Mouse (Mus musculus) left cerebral cortex, adult 18-20 months (tissue): ENCODE results near the gene Fsip1. TPM values are rescaled to one million over a fixed set of nuclear protein-coding genes. Genes with fewer than 3 reads are reported as not detected.
A peak's percentile ranks its signal among the peaks of the same experiment; 100 is the strongest.

Experiments used
- DNase-seq, 2 experiments: peaks; one replicate each; pipeline ENCODE4 v3.0.0; 2021 to 2022; ENCODE audit warnings: low spot score in 2 of 2, mixed read lengths in 1 of 2
- total RNA-seq, 2 experiments: library from RNA; stranded (reverse); gene quantifications; 2 replicates each; pipeline ENCODE4 v1.2.3; 2021

Gene Fsip1
- total RNA-seq, 2 experiments from 2014 or later: 0.40 to 0.65 TPM

- no peak for DNase-seq
Measured at GRCm38 (mm10) chr2:118257094-118257493, 328 bp upstream of the Fsip1 start.

- DNase-seq: no peak
Measured at GRCm38 (mm10) chr2:118254516-118254915, 2.2 kb downstream of the Fsip1 start.

GRCm38 (mm10) chr2:118248966-118249365 lies 7.8 kb downstream of the Fsip1 start:
- no peak for DNase-seq

GRCm38 (mm10) chr2:118248016-118248415 lies 8.8 kb downstream of the Fsip1 start:
- DNase-seq: no peak

GRCm38 (mm10) chr2:118245914-118246313 lies 10.9 kb downstream of the Fsip1 start:
- peak; percentile 66 to 87 for DNase-seq

GRCm38 (mm10) chr2:118236196-118236595 lies 20.6 kb downstream of the Fsip1 start:
- no peak for DNase-seq

- DNase-seq: no peak
Measured at GRCm38 (mm10) chr2:118235614-118236013, 21.2 kb downstream of the Fsip1 start.

GRCm38 (mm10) chr2:118230544-118230943 lies 26.2 kb downstream of the Fsip1 start:
- DNase-seq: no peak

- no peak for DNase-seq
Measured at GRCm38 (mm10) chr2:118228486-118229079, 28.2 kb downstream of the Fsip1 start.

GRCm38 (mm10) chr2:118225316-118226041 lies 31.3 kb downstream of the Fsip1 start:
- DNase-seq: no peak

GRCm38 (mm10) chr2:118217993-118218595 lies 38.7 kb downstream of the Fsip1 start:
- no peak for DNase-seq

- no peak for DNase-seq
Measured at GRCm38 (mm10) chr2:118209712-118210111, 47.1 kb downstream of the Fsip1 start.

- DNase-seq: no peak
Measured at GRCm38 (mm10) chr2:118208651-118209050, 48.1 kb downstream of the Fsip1 start.

GRCm38 (mm10) chr2:118205991-118206585 lies 50.7 kb downstream of the Fsip1 start:
- DNase-seq: no peak

- no peak for DNase-seq
Measured at GRCm38 (mm10) chr2:118204646-118205045, 52.1 kb downstream of the Fsip1 start.

GRCm38 (mm10) chr2:118203739-118204461 lies 52.9 kb downstream of the Fsip1 start:
- peak; percentile 5 to 33 for DNase-seq

- no peak for DNase-seq
Measured at GRCm38 (mm10) chr2:118202934-118203333, 53.8 kb downstream of the Fsip1 start.

GRCm38 (mm10) chr2:118201983-118202382 lies 54.8 kb downstream of the Fsip1 start:
- DNase-seq: no peak

- peak; percentile 80 to 81 for DNase-seq
Measured at GRCm38 (mm10) chr2:118199867-118200266, 56.9 kb downstream of the Fsip1 start.

- DNase-seq: no peak
Measured at GRCm38 (mm10) chr2:118196966-118197365, 59.8 kb downstream of the Fsip1 start.

GRCm38 (mm10) chr2:118182136-118182535 lies 74.6 kb downstream of the Fsip1 start:
- no peak for DNase-seq
